Mouse (Mus musculus): ENCODE results near the gene Atcay. TPM values are rescaled to one million over a fixed set of nuclear protein-coding genes. Genes with fewer than 3 reads are reported as not detected.
A peak's percentile ranks its signal among the peaks of the same experiment; 100 is the strongest.

Gene Atcay
- total and polyA plus RNA-seq, 2 experiments = not detected

DNA sequence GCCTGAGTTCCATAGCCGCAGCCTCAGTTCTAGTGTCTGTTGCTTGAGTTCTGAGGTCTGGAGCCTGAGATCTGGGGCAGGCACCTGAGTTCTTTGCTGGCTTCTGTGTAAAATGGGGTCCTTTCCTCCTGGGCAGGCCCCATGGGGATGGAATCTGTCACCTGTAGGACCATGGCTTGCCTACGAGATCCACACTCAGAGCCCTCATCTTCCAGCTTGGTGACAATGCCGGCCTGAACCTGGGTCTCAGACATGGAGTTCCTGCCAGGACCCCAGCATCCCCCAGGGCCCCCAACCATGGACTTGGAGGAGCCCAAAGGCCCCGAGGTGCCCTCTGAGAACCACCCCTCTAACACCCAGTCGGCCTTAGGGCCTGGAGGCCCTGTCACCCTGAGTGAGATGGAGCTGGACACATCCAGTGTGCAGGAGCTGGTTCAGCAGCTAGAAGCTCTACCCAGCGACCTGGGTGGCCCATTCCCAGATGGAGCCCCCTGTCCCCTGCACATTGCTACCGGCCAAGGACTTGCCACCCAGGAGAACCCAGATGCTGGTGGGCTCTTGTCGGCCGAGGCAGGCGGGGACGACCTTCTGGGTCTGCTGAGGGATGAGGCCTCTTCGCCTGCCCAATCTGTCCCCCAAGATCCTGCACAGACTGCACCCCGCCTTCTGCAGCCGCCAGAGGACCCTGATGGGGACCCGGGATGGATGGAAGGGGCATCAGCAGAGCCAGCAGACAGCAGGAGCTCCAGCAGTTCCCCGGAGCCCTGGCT, 38.2 kb upstream of the Atcay start:
- Histone ChIP-seq H3K4me3 (ENCODE audit: insufficient read depth, low read depth, low read length) (peak overlapping the region; percentile 76), H3K27ac (replicated peaks; ENCODE audit: insufficient read depth, low read depth, low read length) (peak overlapping the region; percentile 86), H3K9ac (ENCODE audit: low read depth, low read length) (peak overlapping the region; percentile 88), H3K4me1 (ENCODE audit: control insufficient read depth, insufficient read depth, low read length) (peaks cover 8% of the 10 kb centered on the region), H3K27me3 (ENCODE audit: control insufficient read depth, insufficient read depth, low read length) (no peaks in the 10 kb centered on the region), H3K36me3 (ENCODE audit: control insufficient read depth, insufficient read depth, low read length) (peaks cover 2% of the 10 kb centered on the region; the same call in 1 of the 2 replicates), H3K79me2 (ENCODE audit: control insufficient read depth, insufficient read depth, low read length) (peaks cover 12% of the 10 kb centered on the region)
- DNase-seq (ENCODE audit: extremely low read depth, low read depth, low spot score) = no peak
- TF ChIP-seq CTCF (IDR thresholded peaks at IDR 0.05; ENCODE audit: low read depth, low read length) = no peak
- no peak for TF ChIP-seq POLR2A (IDR thresholded peaks at IDR 0.05; ENCODE audit: extremely low read depth, insufficient read depth, low read length)
- 64% methylated on average over 16 of the region's 16 CpGs for WGBS

DNA sequence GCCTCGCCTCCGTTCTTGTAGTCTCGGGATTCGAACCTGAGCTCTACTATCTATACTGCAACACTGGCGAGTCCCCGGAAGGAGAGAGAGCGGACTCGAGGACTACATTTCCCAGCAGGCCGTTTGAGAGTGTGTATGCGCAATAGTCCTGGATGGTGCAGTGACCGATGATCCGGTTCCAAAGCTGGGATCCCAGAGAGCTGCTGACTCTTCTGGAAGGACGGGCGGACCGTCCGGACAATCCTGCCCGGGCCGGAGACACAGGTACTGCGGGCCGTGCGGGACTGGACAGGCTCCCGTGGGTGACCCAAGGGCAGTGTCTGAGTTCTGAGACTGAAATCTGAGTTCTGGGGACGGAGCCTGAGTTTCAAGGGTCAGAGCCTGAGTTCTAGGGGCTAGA, 37.4 kb upstream of the Atcay start:
- no peak for TF ChIP-seq CTCF (IDR thresholded peaks at IDR 0.05; ENCODE audit: low read depth, low read length)
- peak; percentile 93 for TF ChIP-seq POLR2A (IDR thresholded peaks at IDR 0.05; ENCODE audit: extremely low read depth, insufficient read depth, low read length)
- peak overlapping the region; percentile 86 for H3K27ac ChIP-seq (replicated peaks; ENCODE audit: insufficient read depth, low read depth, low read length)
- H3K4me1 ChIP-seq (ENCODE audit: control insufficient read depth, insufficient read depth, low read length) = peaks cover 8% of the 10 kb centered on the region
- WGBS = 2% methylated on average over 23 of the region's 23 CpGs
- H3K27me3 ChIP-seq (ENCODE audit: control insufficient read depth, insufficient read depth, low read length) = no peaks in the 10 kb centered on the region
- H3K4me3 ChIP-seq (ENCODE audit: insufficient read depth, low read depth, low read length) = peak overlapping the region; percentile 76
- H3K36me3 ChIP-seq (ENCODE audit: control insufficient read depth, insufficient read depth, low read length) = peaks cover 2% of the 10 kb centered on the region; the same call in 1 of the 2 replicates
- DNase-seq (ENCODE audit: extremely low read depth, low read depth, low spot score) = peak; percentile 93
- peak overlapping the region; percentile 88 for H3K9ac ChIP-seq (ENCODE audit: low read depth, low read length)
- peaks cover 12% of the 10 kb centered on the region for H3K79me2 ChIP-seq (ENCODE audit: control insufficient read depth, insufficient read depth, low read length)

DNA sequence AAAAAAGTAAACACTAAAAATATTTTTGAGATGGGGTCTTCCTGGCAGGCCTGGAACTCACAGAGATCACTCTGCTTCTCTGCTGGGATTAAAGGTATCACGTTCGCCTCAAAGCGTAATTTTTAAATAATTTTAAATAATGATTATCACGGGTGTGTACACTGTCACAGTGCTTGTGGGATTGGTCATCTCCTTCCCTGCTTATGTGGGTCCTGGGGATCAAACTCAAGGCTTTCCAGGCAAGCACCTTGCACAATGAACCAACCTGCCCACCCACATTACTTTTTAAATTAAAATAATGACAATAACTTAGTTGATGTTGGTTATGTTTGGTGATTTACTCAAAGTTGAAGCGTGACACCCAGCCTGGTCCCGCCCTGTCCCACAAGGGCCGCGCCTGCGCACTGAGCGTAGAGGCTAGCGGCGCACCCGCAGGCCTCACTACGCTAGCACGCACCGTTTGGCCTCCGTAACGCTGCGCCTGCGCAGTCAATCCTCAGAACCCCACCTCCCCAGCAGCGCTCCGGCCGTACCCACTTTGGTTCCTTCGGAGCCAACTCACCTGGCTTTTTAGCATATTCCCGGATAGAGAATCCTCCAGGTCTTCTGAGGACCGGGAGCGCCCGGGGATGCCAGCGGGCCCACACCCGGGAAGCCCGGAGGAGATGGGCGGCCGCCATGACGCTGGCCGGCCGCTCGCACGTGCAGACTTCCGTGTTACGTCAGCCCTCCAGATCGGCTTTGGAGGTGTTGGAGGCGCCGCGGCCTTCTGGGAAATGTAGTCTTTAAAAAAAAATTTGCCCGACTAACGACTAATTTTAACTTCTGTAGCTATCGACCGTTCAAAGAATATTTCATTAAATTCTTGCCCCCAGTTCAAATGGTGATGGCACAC, 35.8 kb upstream of the Atcay start, which contains the start of the genes Mrpl54 and Apba3:
TSS of gene Mrpl54 (minus strand) at position 724 of the 895 bp plus-strand sequence.
TSS of gene Apba3 (plus strand) at position 750 of the 895 bp plus-strand sequence.
- Histone ChIP-seq H3K27me3 (ENCODE audit: control insufficient read depth, insufficient read depth, low read length) (no peaks in the 10 kb centered on the region), H3K79me2 (ENCODE audit: control insufficient read depth, insufficient read depth, low read length) (peaks cover 12% of the 10 kb centered on the region), H3K4me1 (ENCODE audit: control insufficient read depth, insufficient read depth, low read length) (peaks cover 8% of the 10 kb centered on the region), H3K36me3 (ENCODE audit: control insufficient read depth, insufficient read depth, low read length) (no peaks in the 10 kb centered on the region; the same call in 1 of the 2 replicates), H3K4me3 (ENCODE audit: insufficient read depth, low read depth, low read length) (peak within 1 kb of the TSS; percentile 86), H3K9ac (ENCODE audit: low read depth, low read length) (peak within 1 kb of the TSS; percentile 85), H3K27ac (replicated peaks; ENCODE audit: insufficient read depth, low read depth, low read length) (peak within 1 kb of the TSS; percentile 98)
- peak; percentile 83 for DNase-seq (ENCODE audit: extremely low read depth, low read depth, low spot score)
- under 1% methylated on average over 48 of the region's 48 CpGs for WGBS
- TF ChIP-seq CTCF (IDR thresholded peaks at IDR 0.05; ENCODE audit: low read depth, low read length) = no peak
- TF ChIP-seq POLR2A (IDR thresholded peaks at IDR 0.05; ENCODE audit: extremely low read depth, insufficient read depth, low read length) = peak; percentile 54

DNA sequence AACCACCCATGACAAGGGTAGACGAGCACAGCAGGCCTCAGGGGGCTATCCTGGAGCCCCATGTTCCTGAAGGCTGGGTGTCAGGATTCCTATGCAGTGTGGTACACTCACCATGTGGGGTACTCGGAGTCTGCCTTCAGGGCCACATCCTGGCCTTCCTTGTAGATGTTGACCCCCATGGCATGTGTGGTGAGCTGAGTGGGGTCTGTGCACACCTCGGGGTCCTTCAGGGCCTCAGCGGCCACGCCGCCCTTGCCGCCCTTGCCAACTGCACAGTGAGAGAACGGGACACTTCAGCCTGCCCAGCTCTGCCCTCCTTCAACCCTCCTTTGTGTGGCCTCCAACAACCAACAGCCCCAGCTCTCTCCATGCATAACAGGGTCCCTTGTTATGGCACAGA, 34.9 kb upstream of the Atcay start:
- no peak for DNase-seq (ENCODE audit: extremely low read depth, low read depth, low spot score)
- Histone ChIP-seq H3K79me2 (ENCODE audit: control insufficient read depth, insufficient read depth, low read length) (peaks cover 12% of the 10 kb centered on the region), H3K4me1 (ENCODE audit: control insufficient read depth, insufficient read depth, low read length) (peaks cover 8% of the 10 kb centered on the region), H3K36me3 (ENCODE audit: control insufficient read depth, insufficient read depth, low read length) (no peaks in the 10 kb centered on the region), H3K27me3 (ENCODE audit: control insufficient read depth, insufficient read depth, low read length) (no peaks in the 10 kb centered on the region), H3K27ac (replicated peaks; ENCODE audit: insufficient read depth, low read depth, low read length) (no peak overlapping the region), H3K4me3 (ENCODE audit: insufficient read depth, low read depth, low read length) (no peak overlapping the region), H3K9ac (ENCODE audit: low read depth, low read length) (no peak overlapping the region)
- TF ChIP-seq CTCF (IDR thresholded peaks at IDR 0.05; ENCODE audit: low read depth, low read length) (no peak), POLR2A (IDR thresholded peaks at IDR 0.05; ENCODE audit: extremely low read depth, insufficient read depth, low read length) (no peak)
- 98% methylated on average over 8 of the region's 8 CpGs for WGBS

DNA sequence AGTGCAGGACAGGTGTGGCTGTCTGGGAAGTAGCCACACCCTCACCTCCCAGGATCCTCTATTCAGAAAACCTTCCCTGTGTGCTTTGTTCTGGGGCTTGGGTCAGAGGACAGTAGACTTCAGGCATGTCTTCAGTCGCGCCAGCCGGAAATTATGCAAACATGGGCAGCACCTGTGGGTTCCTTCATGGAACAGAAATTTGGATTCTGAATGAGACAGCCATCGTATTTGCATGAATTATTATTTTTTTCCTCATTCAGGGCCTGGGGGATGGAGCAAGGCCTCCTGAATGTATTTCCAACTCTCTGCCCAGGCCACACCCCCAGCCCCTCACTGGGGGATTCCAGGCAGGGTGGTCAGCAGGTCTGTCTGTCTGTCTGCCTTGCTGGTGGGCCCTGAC, 30.4 kb upstream of the Atcay start:
- Histone ChIP-seq H3K79me2 (ENCODE audit: control insufficient read depth, insufficient read depth, low read length) (no peaks in the 10 kb centered on the region), H3K36me3 (ENCODE audit: control insufficient read depth, insufficient read depth, low read length) (no peaks in the 10 kb centered on the region), H3K27ac (replicated peaks; ENCODE audit: insufficient read depth, low read depth, low read length) (no peak overlapping the region), H3K4me1 (ENCODE audit: control insufficient read depth, insufficient read depth, low read length) (no peaks in the 10 kb centered on the region), H3K27me3 (ENCODE audit: control insufficient read depth, insufficient read depth, low read length) (peaks cover 21% of the 10 kb centered on the region), H3K9ac (ENCODE audit: low read depth, low read length) (no peak overlapping the region), H3K4me3 (ENCODE audit: insufficient read depth, low read depth, low read length) (no peak overlapping the region)
- WGBS = 88% methylated on average over 4 of the region's 4 CpGs
- TF ChIP-seq POLR2A (IDR thresholded peaks at IDR 0.05; ENCODE audit: extremely low read depth, insufficient read depth, low read length) = no peak
- TF ChIP-seq CTCF (IDR thresholded peaks at IDR 0.05; ENCODE audit: low read depth, low read length) = no peak
- no peak for DNase-seq (ENCODE audit: extremely low read depth, low read depth, low spot score)

Measured in liver, adult 2 months (tissue).